Mouse (Mus musculus): Measurements from ENCODE around the gene Sh3bgrl2. TPM values are rescaled to one million over a fixed set of nuclear protein-coding genes. Genes with fewer than 3 reads are reported as not detected.
"Not testable (repeated sequence)": the region's sequence is repeated elsewhere in the genome, so short reads cannot be mapped to it uniquely, and the experiment has no call there.

Gene Sh3bgrl2
- 5.9 and 7.0 TPM in 2 replicates for polyA plus RNA-seq (2016; fragmentation: Nextera tagmentation; extraction: Ambion mirVana)

GRCm38 (mm10) chr9:83547830-83548689 lies at the start of gene Sh3bgrl2:
Gene Sh3bgrl2 (plus strand): TSS chr9:83548327.
- WGBS, result 2% methylated on average over 76 of the region's 76 CpGs
- no peak within 1 kb of the TSS for H3K27ac ChIP-seq
- no peaks in the 10 kb centered on the region for H3K36me3 ChIP-seq
- H3K27me3 ChIP-seq (replicated peaks), result 0 out of 2 replicates have a peak, but pooled peaks cover 3% of the 10 kb centered on the region
- ATAC-seq (ENCODE audit: low FRiP score, low read depth), result peak; percentile 97
- H3K4me2 ChIP-seq (replicated peaks), result peak within 1 kb of the TSS; percentile 71
- H3K4me1 ChIP-seq, result no peaks in the 10 kb centered on the region
- H3K4me3 ChIP-seq, result peak within 1 kb of the TSS; percentile 61
- H3K9ac ChIP-seq, result peak within 1 kb of the TSS; percentile 55
- H3K9me3 ChIP-seq, result no peaks in the 10 kb centered on the region

GRCm38 (mm10) chr9:83519081-83519480 lies 29.0 kb upstream of the Sh3bgrl2 start:
- not testable (repeated sequence) for H3K4me1 ChIP-seq; H3K36me3 ChIP-seq; H3K4me2 ChIP-seq (replicated peaks); H3K27me3 ChIP-seq (replicated peaks); H3K9ac ChIP-seq; ATAC-seq (ENCODE audit: low FRiP score, low read depth); H3K4me3 ChIP-seq; H3K27ac ChIP-seq; H3K9me3 ChIP-seq
- WGBS, result 78% methylated on average over 5 of the region's 5 CpGs

GRCm38 (mm10) chr9:83519510-83520155 lies 28.5 kb upstream of the Sh3bgrl2 start:
- Histone ChIP-seq H3K9me3 (no peaks in the 10 kb centered on the region), H3K4me1 (no peaks in the 10 kb centered on the region), H3K27me3 (replicated peaks) (no peaks in the 10 kb centered on the region), H3K9ac (no peak overlapping the region), H3K4me2 (replicated peaks) (no peak overlapping the region), H3K36me3 (no peaks in the 10 kb centered on the region), H3K27ac (no peak overlapping the region), H3K4me3 (no peak overlapping the region)
- no peak for ATAC-seq (ENCODE audit: low FRiP score, low read depth)
- WGBS, result 77% methylated on average over 6 of the region's 6 CpGs

GRCm38 (mm10) chr9:83527341-83528060 lies 20.6 kb upstream of the Sh3bgrl2 start:
- no peaks in the 10 kb centered on the region for H3K4me1 ChIP-seq
- WGBS, result 89% methylated on average over 7 of the region's 7 CpGs
- no peak for ATAC-seq (ENCODE audit: low FRiP score, low read depth)
- no peak overlapping the region for H3K27ac ChIP-seq
- no peaks in the 10 kb centered on the region for H3K27me3 ChIP-seq (replicated peaks)
- H3K4me2 ChIP-seq (replicated peaks), result no peak overlapping the region
- no peaks in the 10 kb centered on the region for H3K9me3 ChIP-seq
- no peak overlapping the region for H3K9ac ChIP-seq
- H3K4me3 ChIP-seq, result no peak overlapping the region
- H3K36me3 ChIP-seq, result no peaks in the 10 kb centered on the region

- Histone ChIP-seq H3K9me3 (no peaks in the 10 kb centered on the region), H3K4me2 (replicated peaks) (no peak overlapping the region), H3K36me3 (no peaks in the 10 kb centered on the region), H3K27ac (no peak overlapping the region), H3K4me1 (no peaks in the 10 kb centered on the region; the same call in 1 of the 2 replicates), H3K4me3 (no peak overlapping the region), H3K9ac (no peak overlapping the region), H3K27me3 (replicated peaks) (no peaks in the 10 kb centered on the region)
- no peak for ATAC-seq (ENCODE audit: low FRiP score, low read depth)
- WGBS, result 86% methylated on average over 5 of the region's 5 CpGs
Measured at GRCm38 (mm10) chr9:83533044-83533769, 14.9 kb upstream of the Sh3bgrl2 start.

- Histone ChIP-seq H3K27me3 (replicated peaks) (no peaks in the 10 kb centered on the region), H3K4me1 (no peaks in the 10 kb centered on the region; the same call in 1 of the 2 replicates), H3K4me3 (no peak overlapping the region), H3K9ac (no peak overlapping the region), H3K9me3 (no peaks in the 10 kb centered on the region), H3K36me3 (no peaks in the 10 kb centered on the region), H3K27ac (no peak overlapping the region), H3K4me2 (replicated peaks) (no peak overlapping the region)
- ATAC-seq (ENCODE audit: low FRiP score, low read depth), result no peak
- WGBS, result 94% methylated on average over 4 of the region's 4 CpGs
Measured at GRCm38 (mm10) chr9:83536959-83537358, 11.2 kb upstream of the Sh3bgrl2 start.

- Histone ChIP-seq H3K9ac (no peak overlapping the region), H3K4me3 (no peak overlapping the region), H3K36me3 (no peaks in the 10 kb centered on the region), H3K9me3 (no peaks in the 10 kb centered on the region), H3K27me3 (replicated peaks) (no peaks in the 10 kb centered on the region), H3K27ac (no peak overlapping the region), H3K4me2 (replicated peaks) (no peak overlapping the region), H3K4me1 (no peaks in the 10 kb centered on the region; the same call in 1 of the 2 replicates)
- 62% methylated on average over 2 of the region's 2 CpGs for WGBS
- no peak for ATAC-seq (ENCODE audit: low FRiP score, low read depth)
Measured at GRCm38 (mm10) chr9:83537510-83537909, 10.6 kb upstream of the Sh3bgrl2 start.

- H3K4me3 ChIP-seq, result no peak overlapping the region
- ATAC-seq (ENCODE audit: low FRiP score, low read depth), result peak; percentile 33; the same call in 1 of the 2 replicates
- no peaks in the 10 kb centered on the region for H3K9me3 ChIP-seq
- no peak overlapping the region for H3K4me2 ChIP-seq (replicated peaks)
- no peak overlapping the region for H3K9ac ChIP-seq
- H3K4me1 ChIP-seq, result no peaks in the 10 kb centered on the region; the same call in 1 of the 2 replicates
- no peaks in the 10 kb centered on the region for H3K27me3 ChIP-seq (replicated peaks)
- no peak overlapping the region for H3K27ac ChIP-seq
- no peaks in the 10 kb centered on the region for H3K36me3 ChIP-seq
- 42% methylated on average over 15 of the region's 15 CpGs for WGBS
Measured at GRCm38 (mm10) chr9:83537921-83538536, 10.1 kb upstream of the Sh3bgrl2 start.

GRCm38 (mm10) chr9:83539809-83540491 lies 8.2 kb upstream of the Sh3bgrl2 start:
- Histone ChIP-seq H3K4me2 (replicated peaks) (no peak overlapping the region), H3K4me1 (no peaks in the 10 kb centered on the region; the same call in 1 of the 2 replicates), H3K27me3 (replicated peaks) (no peaks in the 10 kb centered on the region), H3K9ac (no peak overlapping the region), H3K27ac (no peak overlapping the region), H3K36me3 (no peaks in the 10 kb centered on the region), H3K9me3 (no peaks in the 10 kb centered on the region), H3K4me3 (no peak overlapping the region)
- no peak for ATAC-seq (ENCODE audit: low FRiP score, low read depth)
- WGBS, result 92% methylated on average over 14 of the region's 14 CpGs

- WGBS, result 91% methylated on average over 4 of the region's 4 CpGs
- no peak for ATAC-seq (ENCODE audit: low FRiP score, low read depth)
- H3K36me3 ChIP-seq, result no peaks in the 10 kb centered on the region
- H3K9me3 ChIP-seq, result no peaks in the 10 kb centered on the region
- no peak overlapping the region for H3K4me3 ChIP-seq
- no peak overlapping the region for H3K4me2 ChIP-seq (replicated peaks)
- H3K27me3 ChIP-seq (replicated peaks), result no peaks in the 10 kb centered on the region
- no peak overlapping the region for H3K9ac ChIP-seq
- H3K4me1 ChIP-seq, result no peaks in the 10 kb centered on the region; the same call in 1 of the 2 replicates
- H3K27ac ChIP-seq, result no peak overlapping the region
Measured at GRCm38 (mm10) chr9:83540492-83540857, 7.7 kb upstream of the Sh3bgrl2 start.

- Histone ChIP-seq H3K9me3 (no peaks in the 10 kb centered on the region), H3K4me1 (no peaks in the 10 kb centered on the region; the same call in 1 of the 2 replicates), H3K36me3 (no peaks in the 10 kb centered on the region), H3K9ac (no peak overlapping the region), H3K4me3 (no peak overlapping the region), H3K27me3 (replicated peaks) (no peaks in the 10 kb centered on the region), H3K4me2 (replicated peaks) (no peak overlapping the region), H3K27ac (no peak overlapping the region)
- ATAC-seq (ENCODE audit: low FRiP score, low read depth), result no peak
- 84% methylated on average over 3 of the region's 3 CpGs for WGBS
Measured at GRCm38 (mm10) chr9:83540975-83541374, 7.2 kb upstream of the Sh3bgrl2 start.

Data from neural tube, embryonic 12.5 days (tissue).